Mouse (Mus musculus) midbrain, embryonic 14.5 days (tissue): ENCODE measurements around the gene Map4k4. TPM values are rescaled to one million over a fixed set of nuclear protein-coding genes. Genes with fewer than 3 reads are reported as not detected.

ENCODE experiments used
- ATAC-seq: fragments of 200-750 bp; cut with Nextera tagmentation; 2 replicates; pipeline ENCODE4 v1.8.0; 2017; ENCODE audit warnings: moderate number of reproducible peaks, moderate library complexity; ENCODE audit not compliant: low FRiP score, low TSS enrichment
- DNase-seq: peaks from one replicate; pipeline ENCODE4 v3.0.0-alpha.2; 2015
- H3K27ac ChIP-seq: fragments of 300-500 bp; sonication (generic); replicated peaks from 2 replicates; pipeline ENCODE4 v1.5.1; 2014; ENCODE audit warnings: mild to moderate bottlenecking, low read depth, low read length, moderate library complexity
- H3K27me3 ChIP-seq: fragments of 300-500 bp; sonication (generic); 2 replicates; pipeline ENCODE4 v1.6.1; 2014; ENCODE audit warnings: low read length, control low read depth, mixed read lengths; ENCODE audit not compliant: control insufficient read depth, insufficient read depth
- H3K36me3 ChIP-seq: fragments of 300-500 bp; sonication (generic); 2 replicates; pipeline ENCODE4 v1.6.1; 2014; ENCODE audit warnings: low read length, control low read depth; ENCODE audit not compliant: control insufficient read depth, insufficient read depth
- H3K4me1 ChIP-seq: fragments of 300-500 bp; sonication (generic); 2 replicates; pipeline ENCODE4 v1.6.1; 2014; ENCODE audit warnings: mild to moderate bottlenecking, antibody characterized with exemption, low read length, control low read depth; ENCODE audit not compliant: control insufficient read depth, insufficient read depth
- H3K4me2 ChIP-seq: fragments of 300-500 bp; sonication (generic); 2 replicates; pipeline ENCODE4 v1.6.1; 2014; ENCODE audit warnings: mild to moderate bottlenecking, low read length, moderate library complexity
- H3K4me3 ChIP-seq: fragments of 300-500 bp; sonication (generic); replicated peaks from 2 replicates; pipeline ENCODE4 v1.5.1; 2014; ENCODE audit warnings: low read depth, low read length
- H3K9ac ChIP-seq: fragments of 300-500 bp; sonication (generic); replicated peaks from 2 replicates; pipeline ENCODE4 v1.6.1; 2014; ENCODE audit warnings: mild to moderate bottlenecking, low read length, moderate library complexity
- H3K9me3 ChIP-seq: fragments of 300-500 bp; sonication (generic); 2 replicates; pipeline ENCODE4 v1.6.1; 2016; ENCODE audit warnings: low read length, control low read depth, mixed read lengths; ENCODE audit not compliant: control insufficient read depth
- WGBS: fragments of 180-500 bp; shearing (Covaris S2); extraction: QIAGEN DNeasy Blood & Tissue Kit; methylation state at CpG from one replicate; pipeline ENCODE4 v1.1.7; 2014; 5-methylcytosine and 5-hydroxymethylcytosine counted together
- polyA plus RNA-seq: library from polyadenylated mRNA; unstranded; fragments of >200 nt; fragmentation: Nextera tagmentation; extraction: Ambion mirVana; gene quantifications from 2 replicates; pipeline ENCODE4 v1.2.1, GENCODE M21; 2014

Gene Map4k4
- polyA plus RNA-seq, 1 experiment from 2014 or later, result 56.7 TPM

DNA sequence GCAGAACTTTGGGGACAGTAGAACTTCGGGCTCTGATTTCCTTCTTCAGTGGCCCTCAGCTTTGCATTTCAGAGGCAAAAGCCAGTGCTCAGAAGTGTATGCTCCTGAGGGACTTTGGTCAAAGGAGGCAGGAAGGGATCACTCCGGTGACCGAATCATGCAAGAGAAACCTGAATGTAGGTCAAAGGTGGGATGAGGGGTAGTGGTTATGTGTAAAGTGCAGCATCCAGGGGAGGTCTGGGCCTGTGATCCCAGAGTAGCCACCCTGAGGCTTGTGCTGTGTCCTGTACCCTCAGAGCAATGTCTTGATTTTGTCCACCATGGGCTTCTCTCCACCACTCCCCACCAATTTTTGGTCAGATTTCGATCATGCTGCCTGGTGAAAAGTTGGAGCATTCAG, 171.8 kb downstream of the Map4k4 start:
- no peak overlapping the region for H3K4me3 ChIP-seq
- no peaks in the 10 kb centered on the region for H3K4me1 ChIP-seq
- H3K9me3 ChIP-seq, result no peaks in the 10 kb centered on the region
- no peak for ATAC-seq
- H3K9ac ChIP-seq, result no peak overlapping the region
- 76% methylated on average over 4 of the region's 4 CpGs for WGBS
- no peaks in the 10 kb centered on the region for H3K27me3 ChIP-seq
- no peak overlapping the region for H3K27ac ChIP-seq
- DNase-seq, result no peak
- no peaks in the 10 kb centered on the region for H3K36me3 ChIP-seq
- H3K4me2 ChIP-seq, result no peak overlapping the region

DNA sequence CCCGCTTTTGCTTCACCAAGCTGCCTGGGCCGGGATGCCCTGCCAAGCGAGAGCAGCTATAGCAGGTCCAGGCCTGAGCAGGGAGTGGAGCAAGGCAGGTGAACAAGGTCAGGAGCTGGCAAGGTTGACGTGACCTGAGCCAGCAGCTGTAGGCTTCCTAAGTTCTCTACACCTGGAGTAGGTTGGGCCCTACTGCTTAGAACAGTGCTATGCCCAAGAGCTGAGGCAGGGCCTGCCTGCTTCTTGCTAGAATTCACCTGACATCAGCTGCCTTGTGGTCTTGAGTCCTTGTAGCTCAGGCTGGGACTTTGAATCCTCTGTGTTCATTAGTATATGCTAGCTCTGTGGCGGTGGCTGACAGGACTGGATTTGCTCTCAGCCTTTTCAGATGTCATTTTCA, 173.1 kb downstream of the Map4k4 start, which contains the start of gene Il1r2:
Il1r2 (plus strand) TSS at position 301 of the 400 bp plus-strand sequence.
- DNase-seq, result no peak
- Histone ChIP-seq H3K4me1 (no peaks in the 10 kb centered on the region), H3K9ac (no peak within 1 kb of the TSS), H3K36me3 (no peaks in the 10 kb centered on the region), H3K27ac (no peak within 1 kb of the TSS), H3K4me3 (no peak within 1 kb of the TSS), H3K9me3 (no peaks in the 10 kb centered on the region), H3K4me2 (no peak within 1 kb of the TSS), H3K27me3 (no peaks in the 10 kb centered on the region)
- no peak for ATAC-seq
- WGBS, result 91% methylated on average over 5 of the region's 5 CpGs

Other genes with a start within 250 kb of the Map4k4 start
- 4.2 and 5.8 TPM in 2 replicates for gene Creg2, start 249.4 kb upstream of the Map4k4 start, polyA plus RNA-seq
- 0.13 and 0.22 TPM in 2 replicates for gene Rfx8, start 179.9 kb upstream of the Map4k4 start, polyA plus RNA-seq
- gene Gm3646, start 95.6 kb upstream of the Map4k4 start, polyA plus RNA-seq, result not detected in 2 replicates
- 0.22 and 0.45 TPM in 2 replicates for gene Il1r2, start 173.2 kb downstream of the Map4k4 start, polyA plus RNA-seq